Comparison of ENCODE assay signal across 17 mouse cellular contexts in genomic region chr10:11229545-11230178, GRCm38 (mm10). TPM values are rescaled to one million over a fixed set of nuclear protein-coding genes. Genes with fewer than 3 reads are reported as not detected.
DNase-seq lines count a peak whose midpoint lies in the region; ATAC-seq and TF ChIP-seq lines count a peak whose summit lies in the region.
"Had no signal": no experiment of that assay in that cellular context is flagged by ENCODE, and none has a peak within 500 bp of the region (broad histone marks: within the 10 kb centered on the region; RNA-seq: fewer than 3 reads in every experiment).

No protein-coding gene starts in this region.

- DNase-seq in embryo, embryonic 10.5 days (ENCODE audit: low spot score) = peak; percentile 3
- DNase-seq in embryo, embryonic 11 days = no peak
- peak; percentile 37 for DNase-seq in heart, postnatal 0 days (ENCODE audit: low spot score)
- DNase-seq in heart, postnatal 10 days = no peak
- DNase-seq in brain, adult 2 months (ENCODE audit: low read depth, low spot score) = peak; percentile 62
- no peak for DNase-seq in Muller cell, postnatal 12 days (ENCODE audit: inconsistent ontology term)
- no peak for DNase-seq in urinary bladder, postnatal 25 days (ENCODE audit: low spot score)
- DNase-seq: adrenal gland, postnatal 36 days; cerebellum, adult 9-10 months; gastrocnemius, postnatal 10 days; kidney, postnatal 25 days; right cerebral cortex, adult 18-20 months had no signal

- WGBS in heart, postnatal 0 days = 21% methylated on average over 6 of the region's 6 CpGs
- WGBS in stomach, embryonic 16.5 days = 13% methylated on average over 6 of the region's 6 CpGs

- H3K4me2 ChIP-seq in heart, postnatal 0 days (ENCODE audit: low read depth, low read length) = no peak overlapping the region
- H3K4me2 ChIP-seq in stomach, embryonic 16.5 days (ENCODE audit: low read depth, low read length) = no peak overlapping the region
- H3K4me2 ChIP-seq: embryonic facial prominence, embryonic 12.5 days; forebrain, embryonic 12.5 days; neural tube, embryonic 15.5 days had no signal

- H3K27me3 ChIP-seq in heart, postnatal 0 days (ENCODE audit: control insufficient read depth, insufficient read depth, low read length) = no peaks in the 10 kb centered on the region
- no peaks in the 10 kb centered on the region for H3K27me3 ChIP-seq in stomach, embryonic 16.5 days (ENCODE audit: control insufficient read depth, insufficient read depth, low read length)
- H3K27me3 ChIP-seq: embryonic facial prominence, embryonic 12.5 days; forebrain, embryonic 12.5 days; neural tube, embryonic 15.5 days had no signal

- H3K36me3 ChIP-seq in heart, postnatal 0 days (replicated peaks; ENCODE audit: control insufficient read depth, insufficient read depth, low read length) = no peaks in the 10 kb centered on the region
- no peaks in the 10 kb centered on the region for H3K36me3 ChIP-seq in stomach, embryonic 16.5 days (ENCODE audit: control insufficient read depth, insufficient read depth, low read length)
- H3K36me3 ChIP-seq: embryonic facial prominence, embryonic 12.5 days; forebrain, embryonic 12.5 days; neural tube, embryonic 15.5 days had no signal

- peaks cover 14% of the 10 kb centered on the region; the same call in 1 of the 2 replicates for H3K4me1 ChIP-seq in heart, postnatal 0 days (ENCODE audit: control insufficient read depth, insufficient read depth)
- peaks cover 3% of the 10 kb centered on the region; the same call in 1 of the 2 replicates for H3K4me1 ChIP-seq in stomach, embryonic 16.5 days (ENCODE audit: control insufficient read depth, insufficient read depth, low read length)
- H3K4me1 ChIP-seq: forebrain, embryonic 12.5 days; neural tube, embryonic 15.5 days had no signal

- H3K9ac ChIP-seq in heart, postnatal 0 days (replicated peaks; ENCODE audit: low read depth, low read length) = no peak overlapping the region
- H3K9ac ChIP-seq in stomach, embryonic 16.5 days (ENCODE audit: low read length) = no peak overlapping the region
- H3K9ac ChIP-seq: embryonic facial prominence, embryonic 12.5 days; forebrain, embryonic 12.5 days; neural tube, embryonic 15.5 days had no signal

- no peaks in the 10 kb centered on the region for H3K9me3 ChIP-seq in heart, postnatal 0 days (replicated peaks; ENCODE audit: control insufficient read depth, low read length)
- no peaks in the 10 kb centered on the region for H3K9me3 ChIP-seq in stomach, embryonic 16.5 days (replicated peaks; ENCODE audit: control insufficient read depth, low read length)
- H3K9me3 ChIP-seq: embryonic facial prominence, embryonic 12.5 days; forebrain, embryonic 12.5 days; neural tube, embryonic 15.5 days had no signal

- H3K27ac ChIP-seq in heart, postnatal 0 days (ENCODE audit: low read depth) = peak overlapping the region; percentile 47
- H3K27ac ChIP-seq in stomach, embryonic 16.5 days (ENCODE audit: low read length) = no peak overlapping the region
- H3K27ac ChIP-seq: embryonic facial prominence, embryonic 12.5 days; forebrain, embryonic 12.5 days; hindbrain, postnatal 0 days; neural tube, embryonic 15.5 days had no signal

- TF ChIP-seq CTCF in heart, postnatal 0 days (IDR thresholded peaks at IDR 0.05; ENCODE audit: low read depth) = no peak

- ATAC-seq in heart, postnatal 0 days (ENCODE audit: insufficient read depth, low read depth) = peak; percentile 41
- peak; percentile 56; the same call in 1 of the 2 replicates for ATAC-seq in stomach, embryonic 16.5 days (ENCODE audit: insufficient read depth, low FRiP score)
- ATAC-seq: hindbrain, postnatal 0 days had no signal

- TF ChIP-seq EP300 in heart, postnatal 0 days (IDR thresholded peaks at IDR 0.05; ENCODE audit: low read depth) = 0 out of 2 replicates have a peak, but pooled peaks have one; percentile 23

- intact Hi-C loops in heart, postnatal 10 days (cut with DNase I) = no loop called here

- no peak overlapping the region for H3K4me3 ChIP-seq in heart, postnatal 0 days (ENCODE audit: low read depth, low read length)
- no peak overlapping the region for H3K4me3 ChIP-seq in stomach, embryonic 16.5 days (replicated peaks; ENCODE audit: low read length)
- H3K4me3 ChIP-seq: embryonic facial prominence, embryonic 12.5 days; forebrain, embryonic 12.5 days; neural tube, embryonic 15.5 days had no signal

RNA-seq across cellular contexts. Expression of gene Fbxo30, which starts 51.5 kb away (rescaled TPM):
- 11.4 and 11.9 TPM in 2 replicates for total RNA-seq in heart, postnatal 0 days (2014; rRNA removed; ENCODE audit: low replicate concordance)
- 17.4 and 21.8 TPM in 2 replicates for polyA plus RNA-seq in heart, postnatal 0 days (2015; fragmentation: Nextera tagmentation; extraction: Ambion mirVana)
- 10 to 100 TPM; 25.7 to 27.1 TPM for total RNA-seq in heart, postnatal 10 days (2021)
- polyA plus RNA-seq in stomach, embryonic 16.5 days (2015; fragmentation: Nextera tagmentation; extraction: Ambion mirVana) = 29.2 and 32.8 TPM in 2 replicates

Comparison
In these comparisons a context has a peak if more than half of its experiments do, and no peak if none do; other contexts are left out.
1. DNase-seq: peak in embryo, embryonic 10.5 days (single experiment), heart, postnatal 0 days (single experiment) and brain, adult 2 months (single experiment); none in embryo, embryonic 11 days (single experiment), heart, postnatal 10 days (0 of 2), Muller cell, postnatal 12 days (single experiment) and urinary bladder, postnatal 25 days (single experiment).